Mouse (Mus musculus): ENCODE data around the gene Pik3r1. TPM values are rescaled to one million over a fixed set of nuclear protein-coding genes. Genes with fewer than 3 reads are reported as not detected.
A peak's percentile ranks its signal among the peaks of the same experiment; 100 is the strongest.

The Pik3r1 gene
- total RNA-seq, 2 experiments from 2014 or later: 41.3 to 52.1 TPM

GRCm38 (mm10) chr13:101744053-101744452, 24.0 kb downstream of the Pik3r1 start:
- TF ChIP-seq CTCF (IDR thresholded peaks at IDR 0.05): no peak
- DNase-seq: no peak
- intact Hi-C loops (cut with DNase I): no loop called here
- H3K27ac ChIP-seq: no peak overlapping the region
- no peak overlapping the region for H3K4me3 ChIP-seq

- no peak for TF ChIP-seq CTCF (IDR thresholded peaks at IDR 0.05)
- no peak for DNase-seq
- H3K4me3 ChIP-seq: no peak overlapping the region
- H3K27ac ChIP-seq: no peak overlapping the region
- intact Hi-C loops (cut with DNase I): no loop called here
Measured at GRCm38 (mm10) chr13:101743247-101743646, 24.8 kb downstream of the Pik3r1 start.

GRCm38 (mm10) chr13:101742596-101742995, 25.4 kb downstream of the Pik3r1 start:
- no peak for TF ChIP-seq CTCF (IDR thresholded peaks at IDR 0.05)
- intact Hi-C loops (cut with DNase I): no loop called here
- no peak for DNase-seq
- no peak overlapping the region; the same call in 1 of the 2 replicates for H3K4me3 ChIP-seq
- peak overlapping the region; percentile 44; the same call in 1 of the 2 replicates for H3K27ac ChIP-seq

GRCm38 (mm10) chr13:101741530-101742309, 26.3 kb downstream of the Pik3r1 start:
- H3K27ac ChIP-seq: no peak overlapping the region
- intact Hi-C loops (cut with DNase I): no loop called here
- DNase-seq: no peak
- no peak for TF ChIP-seq CTCF (IDR thresholded peaks at IDR 0.05)
- no peak overlapping the region for H3K4me3 ChIP-seq

- intact Hi-C loops (cut with DNase I): loop anchor here (5.0 to 10.0 kb wide), 3 partner anchors 255 to 775 kb away; no protein-coding TSS in a partner anchor
- H3K27ac ChIP-seq: peak overlapping the region; percentile 68
Measured at GRCm38 (mm10) chr13:101739732-101740381, 28.2 kb downstream of the Pik3r1 start.

GRCm38 (mm10) chr13:101738769-101739168, 29.2 kb downstream of the Pik3r1 start:
- TF ChIP-seq CTCF (IDR thresholded peaks at IDR 0.05): no peak
- peak overlapping the region; percentile 19; the same call in 1 of the 2 replicates for H3K4me3 ChIP-seq
- intact Hi-C loops (cut with DNase I): loop anchor here (5.0 to 10.0 kb wide), 3 partner anchors 256 to 776 kb away; no protein-coding TSS in a partner anchor
- DNase-seq: peak; percentile 85
- peak overlapping the region; percentile 68 for H3K27ac ChIP-seq

More at GRCm38 (mm10) chr13:101739732-101740381, 28.2 kb downstream of the Pik3r1 start:
- TF ChIP-seq CTCF (IDR thresholded peaks at IDR 0.05): no peak
- H3K4me3 ChIP-seq: no peak overlapping the region
- DNase-seq: no peak

- DNase-seq: no peak
- peak overlapping the region; percentile 68 for H3K27ac ChIP-seq
- peak overlapping the region; percentile 12 for H3K4me3 ChIP-seq
- TF ChIP-seq CTCF (IDR thresholded peaks at IDR 0.05): no peak
- intact Hi-C loops (cut with DNase I): loop anchor here (5.0 to 10.0 kb wide), 3 partner anchors 258 to 778 kb away; no protein-coding TSS in a partner anchor
Measured at GRCm38 (mm10) chr13:101736521-101737387, 31.3 kb downstream of the Pik3r1 start.

GRCm38 (mm10) chr13:101735364-101736120, 32.5 kb downstream of the Pik3r1 start:
- peak overlapping the region; percentile 68 for H3K27ac ChIP-seq
- intact Hi-C loops (cut with DNase I): loop anchor here (5.0 to 10.0 kb wide), 3 partner anchors 259 to 779 kb away; no protein-coding TSS in a partner anchor
- no peak for DNase-seq
- peak; percentile 72 for TF ChIP-seq CTCF (IDR thresholded peaks at IDR 0.05)
- H3K4me3 ChIP-seq: peak overlapping the region; percentile 29

GRCm38 (mm10) chr13:101734227-101734626, 33.8 kb downstream of the Pik3r1 start:
- peak overlapping the region; percentile 41 for H3K27ac ChIP-seq
- no peak for DNase-seq
- H3K4me3 ChIP-seq: no peak overlapping the region
- intact Hi-C loops (cut with DNase I): loop anchor here (10.0 kb wide), 2 partner anchors 261 to 781 kb away; no protein-coding TSS in a partner anchor
- TF ChIP-seq CTCF (IDR thresholded peaks at IDR 0.05): no peak

- 0 out of 2 replicates have a peak overlapping the region, but pooled peaks have one; percentile 19 for H3K4me3 ChIP-seq
- no peak for TF ChIP-seq CTCF (IDR thresholded peaks at IDR 0.05)
- peak overlapping the region; percentile 50 for H3K27ac ChIP-seq
- DNase-seq: no peak
- intact Hi-C loops (cut with DNase I): loop anchor here (10.0 kb wide), 2 partner anchors 262 to 782 kb away; no protein-coding TSS in a partner anchor
Measured at GRCm38 (mm10) chr13:101732675-101733074, 35.3 kb downstream of the Pik3r1 start.

- Histone ChIP-seq H3K4me3 (no peak overlapping the region), H3K27ac (peak overlapping the region; percentile 50)
- no peak for DNase-seq
- TF ChIP-seq CTCF (IDR thresholded peaks at IDR 0.05): no peak
- intact Hi-C loops (cut with DNase I): loop anchor here (10.0 kb wide), 2 partner anchors 263 to 783 kb away; no protein-coding TSS in a partner anchor
Measured at GRCm38 (mm10) chr13:101731777-101732176, 36.2 kb downstream of the Pik3r1 start.
